Mouse (Mus musculus): ENCODE data around the gene Abraxas2.
A peak's percentile ranks its signal among the peaks of the same experiment; 100 is the strongest.

The Abraxas2 gene

GRCm38 (mm10) chr7:132859042-132859958, at the start of gene Abraxas2:
Gene Abraxas2 (plus strand): TSS chr7:132859225.
- DNase-seq (ENCODE audit: low read depth, low spot score), result peak; percentile 83

- DNase-seq (ENCODE audit: low read depth, low spot score), result no peak
Measured at GRCm38 (mm10) chr7:132809721-132810120, 49.3 kb upstream of the Abraxas2 start.

GRCm38 (mm10) chr7:132810368-132810767, 48.7 kb upstream of the Abraxas2 start:
- DNase-seq (ENCODE audit: low read depth, low spot score), result no peak

- peak; percentile 87 for DNase-seq (ENCODE audit: low read depth, low spot score)
Measured at GRCm38 (mm10) chr7:132810879-132811278, 48.1 kb upstream of the Abraxas2 start.

- DNase-seq (ENCODE audit: low read depth, low spot score), result peak; percentile 38
Measured at GRCm38 (mm10) chr7:132811716-132812618, 47.1 kb upstream of the Abraxas2 start.

GRCm38 (mm10) chr7:132812619-132813415, 46.2 kb upstream of the Abraxas2 start:
- DNase-seq (ENCODE audit: low read depth, low spot score), result peak; percentile 16

GRCm38 (mm10) chr7:132813416-132814088, 45.5 kb upstream of the Abraxas2 start, which contains the start of gene Fam53b:
Gene Fam53b (minus strand): TSS chr7:132813886.
- DNase-seq (ENCODE audit: low read depth, low spot score), result peak; percentile 22

- no peak for DNase-seq (ENCODE audit: low read depth, low spot score)
Measured at GRCm38 (mm10) chr7:132814089-132814450, 45.0 kb upstream of the Abraxas2 start.

GRCm38 (mm10) chr7:132815081-132815480, 43.9 kb upstream of the Abraxas2 start:
- no peak for DNase-seq (ENCODE audit: low read depth, low spot score)

- no peak for DNase-seq (ENCODE audit: low read depth, low spot score)
Measured at GRCm38 (mm10) chr7:132816528-132816927, 42.5 kb upstream of the Abraxas2 start.

GRCm38 (mm10) chr7:132817056-132817455, 42.0 kb upstream of the Abraxas2 start:
- no peak for DNase-seq (ENCODE audit: low read depth, low spot score)

GRCm38 (mm10) chr7:132820692-132821091, 38.3 kb upstream of the Abraxas2 start:
- DNase-seq (ENCODE audit: low read depth, low spot score), result no peak

- DNase-seq (ENCODE audit: low read depth, low spot score), result no peak
Measured at GRCm38 (mm10) chr7:132823832-132824231, 35.2 kb upstream of the Abraxas2 start.

- no peak for DNase-seq (ENCODE audit: low read depth, low spot score)
Measured at GRCm38 (mm10) chr7:132824346-132825022, 34.5 kb upstream of the Abraxas2 start.

- DNase-seq (ENCODE audit: low read depth, low spot score), result no peak
Measured at GRCm38 (mm10) chr7:132830955-132831354, 28.1 kb upstream of the Abraxas2 start.

- DNase-seq (ENCODE audit: low read depth, low spot score), result no peak
Measured at GRCm38 (mm10) chr7:132841287-132841686, 17.7 kb upstream of the Abraxas2 start.

GRCm38 (mm10) chr7:132842455-132842854, 16.6 kb upstream of the Abraxas2 start:
- no peak for DNase-seq (ENCODE audit: low read depth, low spot score)

- DNase-seq (ENCODE audit: low read depth, low spot score), result no peak
Measured at GRCm38 (mm10) chr7:132843152-132843551, 15.9 kb upstream of the Abraxas2 start.

GRCm38 (mm10) chr7:132852173-132852844, 6.7 kb upstream of the Abraxas2 start, which contains the start of gene Eef1akmt2:
Gene Eef1akmt2 (minus strand): TSS chr7:132852673.
- peak; percentile 66 for DNase-seq (ENCODE audit: low read depth, low spot score)

- no peak for DNase-seq (ENCODE audit: low read depth, low spot score)
Measured at GRCm38 (mm10) chr7:132853361-132853760, 5.7 kb upstream of the Abraxas2 start.

Measured in c-Kit-negative CD71-positive TER-119-positive erythroid progenitor cells, embryonic 14.5 days (primary cell).